Mouse (Mus musculus): ENCODE data around the gene Slc35g1. TPM values are rescaled to one million over a fixed set of nuclear protein-coding genes. Genes with fewer than 3 reads are reported as not detected.

The Slc35g1 gene
- polyA plus RNA-seq, 1 experiment = 2.1 TPM

DNA sequence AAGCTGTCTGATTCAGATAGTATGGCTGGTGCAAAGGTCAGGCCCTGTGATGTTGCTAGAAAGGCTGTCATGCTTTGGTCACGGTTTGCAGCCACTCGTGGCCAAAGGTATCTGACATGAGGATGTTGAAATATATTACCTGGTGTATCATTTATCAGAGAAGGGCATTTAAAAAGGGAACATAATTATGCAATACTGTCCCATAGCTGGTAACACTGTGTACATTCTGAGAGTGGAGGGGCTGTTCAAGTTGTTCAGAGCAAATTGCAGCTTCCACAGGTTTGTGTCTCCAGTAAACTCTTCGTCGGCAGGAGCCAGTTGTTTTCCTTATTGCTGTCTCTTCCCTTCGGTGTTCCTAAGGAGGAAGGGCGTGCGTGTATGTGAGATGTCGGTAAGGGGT is 3.2 kb downstream of the Slc35g1 start:
- no peak for DNase-seq (ENCODE audit: low read depth)
- TF ChIP-seq CTCF (IDR thresholded peaks at IDR 0.05; ENCODE audit: borderline replicate concordance, extremely low read depth, insufficient read depth, insufficient read length) (no peak), POLR2A (IDR thresholded peaks at IDR 0.05; ENCODE audit: borderline replicate concordance, extremely low read depth, insufficient read depth, insufficient read length, poor library complexity, severe bottlenecking) (no peak)

- TF ChIP-seq POLR2A (IDR thresholded peaks at IDR 0.05; ENCODE audit: borderline replicate concordance, extremely low read depth, insufficient read depth, insufficient read length, poor library complexity, severe bottlenecking) (no peak), CTCF (IDR thresholded peaks at IDR 0.05; ENCODE audit: borderline replicate concordance, extremely low read depth, insufficient read depth, insufficient read length) (no peak)
Observed at GRCm38 (mm10) chr19:38400851-38401250, 5.1 kb downstream of the Slc35g1 start.

DNA sequence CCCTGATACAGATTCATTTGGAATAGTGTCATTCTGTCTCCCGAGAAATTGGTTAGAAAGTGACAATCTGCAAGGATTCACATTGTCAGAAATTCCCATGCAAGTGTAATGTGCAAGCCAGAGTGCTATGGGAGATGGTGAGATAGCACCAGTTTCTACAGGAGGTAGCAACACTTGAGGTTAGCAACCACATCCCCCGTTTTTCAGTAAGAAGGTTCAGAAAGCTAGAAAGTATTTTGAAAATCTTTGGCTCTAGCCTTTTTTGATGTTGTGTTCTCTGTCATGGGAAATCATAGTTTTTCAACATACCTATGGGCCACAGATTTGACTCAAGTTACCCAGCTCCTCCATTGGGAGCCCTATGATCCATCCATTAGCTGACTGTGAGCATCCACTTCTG is 5.6 kb downstream of the Slc35g1 start:
- no peak for DNase-seq (ENCODE audit: low read depth)
- TF ChIP-seq CTCF (IDR thresholded peaks at IDR 0.05; ENCODE audit: borderline replicate concordance, extremely low read depth, insufficient read depth, insufficient read length) (no peak), POLR2A (IDR thresholded peaks at IDR 0.05; ENCODE audit: borderline replicate concordance, extremely low read depth, insufficient read depth, insufficient read length, poor library complexity, severe bottlenecking) (no peak)

More at GRCm38 (mm10) chr19:38400851-38401250, 5.1 kb downstream of the Slc35g1 start:
- DNase-seq (ENCODE audit: low read depth) = no peak

DNA sequence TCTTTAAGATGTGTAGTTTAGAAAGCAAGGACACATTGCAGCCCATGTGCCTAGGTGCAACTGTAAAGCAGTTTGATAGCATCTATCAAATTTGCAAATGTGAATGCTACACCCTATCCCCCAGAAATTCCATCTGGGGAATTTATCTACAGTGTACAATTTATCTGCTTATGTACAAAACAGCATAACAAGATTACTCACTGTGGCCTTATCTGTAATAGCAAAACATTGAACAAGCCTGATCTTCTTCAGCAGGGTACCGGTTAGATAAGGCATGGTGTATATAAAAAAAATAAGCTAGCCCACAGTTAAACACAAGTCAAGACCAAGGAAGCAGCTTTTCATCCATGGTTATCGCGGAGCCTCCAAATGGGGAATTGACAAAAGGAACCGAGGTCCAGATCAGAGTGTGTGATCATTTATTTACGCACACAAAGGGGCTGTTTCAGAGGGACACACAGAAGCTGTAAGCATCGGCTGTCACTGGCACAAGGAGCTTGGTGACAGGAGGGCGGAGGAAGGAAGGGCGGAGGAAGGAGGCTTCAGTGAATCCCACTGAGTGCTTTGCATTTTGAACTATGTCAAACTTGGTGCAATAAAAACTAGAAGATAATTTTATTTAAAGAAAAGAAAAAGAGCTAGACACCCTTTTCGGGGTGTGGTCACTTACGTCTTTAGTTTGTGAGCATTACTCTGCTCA is 14.7 kb downstream of the Slc35g1 start:
- DNase-seq (ENCODE audit: low read depth) = no peak
- no peak for TF ChIP-seq CTCF (IDR thresholded peaks at IDR 0.05; ENCODE audit: borderline replicate concordance, extremely low read depth, insufficient read depth, insufficient read length)
- no peak for TF ChIP-seq POLR2A (IDR thresholded peaks at IDR 0.05; ENCODE audit: borderline replicate concordance, extremely low read depth, insufficient read depth, insufficient read length, poor library complexity, severe bottlenecking)

DNA sequence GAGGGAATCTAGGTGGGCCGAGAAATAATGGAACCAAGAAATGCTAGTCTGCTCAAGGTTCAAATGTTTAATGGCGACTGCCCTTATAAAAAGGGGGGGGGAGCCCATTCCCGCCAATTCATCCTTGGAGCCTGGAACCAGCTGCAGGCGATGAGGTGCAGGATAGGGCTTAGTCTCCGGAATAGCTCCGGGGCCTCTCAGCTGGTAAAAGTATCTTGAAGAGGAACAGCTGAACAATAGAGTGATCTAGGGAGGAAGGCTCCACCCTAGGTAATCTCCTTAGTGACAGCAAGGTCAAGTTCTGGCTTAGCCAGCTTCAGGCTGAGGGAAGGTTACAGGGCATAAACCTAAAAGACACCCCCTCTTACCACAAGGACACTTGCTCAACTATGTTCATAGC is 18.1 kb downstream of the Slc35g1 start:
- TF ChIP-seq CTCF (IDR thresholded peaks at IDR 0.05; ENCODE audit: borderline replicate concordance, extremely low read depth, insufficient read depth, insufficient read length) (no peak), POLR2A (IDR thresholded peaks at IDR 0.05; ENCODE audit: borderline replicate concordance, extremely low read depth, insufficient read depth, insufficient read length, poor library complexity, severe bottlenecking) (no peak)

GRCm38 (mm10) chr19:38418819-38419423 is 23.1 kb downstream of the Slc35g1 start:
- peak; percentile 82 for DNase-seq (ENCODE audit: low read depth)
- no peak for TF ChIP-seq POLR2A (IDR thresholded peaks at IDR 0.05; ENCODE audit: borderline replicate concordance, extremely low read depth, insufficient read depth, insufficient read length, poor library complexity, severe bottlenecking)
- no peak for TF ChIP-seq CTCF (IDR thresholded peaks at IDR 0.05; ENCODE audit: borderline replicate concordance, extremely low read depth, insufficient read depth, insufficient read length)

More for the DNA sequence above, 18.1 kb downstream of the Slc35g1 start:
- DNase-seq (ENCODE audit: low read depth) = no peak

GRCm38 (mm10) chr19:38420751-38421295 is 25.0 kb downstream of the Slc35g1 start:
- no peak for TF ChIP-seq CTCF (IDR thresholded peaks at IDR 0.05; ENCODE audit: borderline replicate concordance, extremely low read depth, insufficient read depth, insufficient read length)
- DNase-seq (ENCODE audit: low read depth) = no peak

GRCm38 (mm10) chr19:38421436-38421835 is 25.7 kb downstream of the Slc35g1 start:
- DNase-seq (ENCODE audit: low read depth) = peak; percentile 5
- no peak for TF ChIP-seq POLR2A (IDR thresholded peaks at IDR 0.05; ENCODE audit: borderline replicate concordance, extremely low read depth, insufficient read depth, insufficient read length, poor library complexity, severe bottlenecking)

- TF ChIP-seq CTCF (IDR thresholded peaks at IDR 0.05; ENCODE audit: borderline replicate concordance, extremely low read depth, insufficient read depth, insufficient read length) (no peak), POLR2A (IDR thresholded peaks at IDR 0.05; ENCODE audit: borderline replicate concordance, extremely low read depth, insufficient read depth, insufficient read length, poor library complexity, severe bottlenecking) (no peak)
- DNase-seq (ENCODE audit: low read depth) = no peak
Observed at GRCm38 (mm10) chr19:38422926-38423325, 27.1 kb downstream of the Slc35g1 start.

DNA sequence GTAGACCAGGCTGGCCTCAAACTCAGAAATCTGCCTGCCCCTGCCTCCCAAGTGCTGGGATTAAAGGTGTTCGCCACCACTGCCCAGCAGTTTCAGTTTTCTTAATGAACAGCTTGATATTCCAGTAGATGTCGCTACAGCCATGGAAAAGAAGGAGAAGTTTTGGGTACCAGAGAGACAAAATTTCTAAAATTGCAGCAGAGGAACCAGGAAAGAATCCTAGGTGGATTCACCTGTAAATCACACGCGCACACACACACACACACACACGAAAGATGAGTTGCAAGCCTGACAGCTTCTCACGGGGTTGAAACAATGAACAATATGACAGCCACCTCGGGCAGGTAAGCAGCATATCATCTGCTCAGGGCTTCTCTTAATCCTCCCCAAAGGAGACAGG is 28.1 kb downstream of the Slc35g1 start:
- TF ChIP-seq CTCF (IDR thresholded peaks at IDR 0.05; ENCODE audit: borderline replicate concordance, extremely low read depth, insufficient read depth, insufficient read length) (peak; percentile 20; the same call in 1 of the 2 replicates), POLR2A (IDR thresholded peaks at IDR 0.05; ENCODE audit: borderline replicate concordance, extremely low read depth, insufficient read depth, insufficient read length, poor library complexity, severe bottlenecking) (no peak)
- DNase-seq (ENCODE audit: low read depth) = peak; percentile 69

DNA sequence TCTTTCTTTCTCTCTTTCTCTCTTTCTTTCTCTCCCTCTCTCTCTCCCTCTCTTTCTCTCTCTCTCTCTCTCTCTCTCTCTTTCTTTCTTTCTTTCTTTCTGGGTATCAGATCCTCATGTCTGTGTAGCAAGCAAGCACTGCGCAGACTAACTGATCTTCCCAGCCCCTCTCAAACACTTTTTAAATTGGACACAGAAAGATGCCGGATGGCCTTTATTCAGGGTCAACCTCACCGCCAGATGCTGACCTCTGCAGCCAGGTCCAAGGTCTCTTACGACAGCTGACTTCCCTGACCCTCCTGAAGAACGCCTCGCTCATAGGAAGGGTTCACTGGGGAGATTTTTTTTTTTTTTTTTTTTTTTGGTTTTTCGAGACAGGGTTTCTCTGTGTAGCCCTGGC is 28.8 kb downstream of the Slc35g1 start:
- TF ChIP-seq POLR2A (IDR thresholded peaks at IDR 0.05; ENCODE audit: borderline replicate concordance, extremely low read depth, insufficient read depth, insufficient read length, poor library complexity, severe bottlenecking) (no peak), CTCF (IDR thresholded peaks at IDR 0.05; ENCODE audit: borderline replicate concordance, extremely low read depth, insufficient read depth, insufficient read length) (no peak)
- DNase-seq (ENCODE audit: low read depth) = no peak

DNA sequence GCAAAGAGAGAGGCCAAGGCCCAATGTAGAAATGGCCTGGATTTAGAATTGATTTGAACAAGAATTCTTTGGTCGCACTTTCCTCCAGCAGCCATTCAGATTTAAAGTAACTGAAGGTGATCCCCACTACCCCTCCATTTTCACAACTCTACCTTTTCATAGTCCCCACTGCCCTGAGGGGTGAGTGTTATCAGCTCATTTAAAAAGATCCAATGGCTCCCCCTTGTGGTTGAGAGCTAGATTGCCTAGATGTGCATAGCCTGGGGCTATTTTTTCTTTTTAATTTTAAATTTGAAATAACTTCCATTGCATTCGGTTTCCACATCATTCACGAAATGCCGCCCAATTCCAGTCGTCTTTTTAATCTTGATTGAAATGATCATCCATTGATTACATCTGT is 33.5 kb downstream of the Slc35g1 start:
- peak; percentile 35 for DNase-seq (ENCODE audit: low read depth)
- TF ChIP-seq POLR2A (IDR thresholded peaks at IDR 0.05; ENCODE audit: borderline replicate concordance, extremely low read depth, insufficient read depth, insufficient read length, poor library complexity, severe bottlenecking) = no peak
- peak; percentile 60; the same call in 1 of the 2 replicates for TF ChIP-seq CTCF (IDR thresholded peaks at IDR 0.05; ENCODE audit: borderline replicate concordance, extremely low read depth, insufficient read depth, insufficient read length)
